Mouse (Mus musculus): ENCODE results near the gene Elmo1.

GRCm38 (mm10) chr13:20501923-20502322, 411.5 kb downstream of the Elmo1 start:
- TF ChIP-seq POLR2A (IDR thresholded peaks at IDR 0.05; ENCODE audit: extremely low read depth, insufficient read depth, low read length): no peak
- TF ChIP-seq CTCF (IDR thresholded peaks at IDR 0.05; ENCODE audit: low read depth, low read length): no peak

Data from liver, adult 2 months (tissue).